Mouse (Mus musculus): ENCODE results near the gene Ccdc36.

GRCm38 (mm10) chr9:108379294-108379693, 49.0 kb downstream of the Ccdc36 start:
- TF ChIP-seq GATA1 (IDR thresholded peaks at IDR 0.05; ENCODE audit: low read length) (no peak), TAL1 (IDR thresholded peaks at IDR 0.05; ENCODE audit: low read length) (no peak)
